Mouse (Mus musculus): ENCODE measurements at regions not wholly inside any gene's neighbourhood (a gene's known extent, or its start where the extent isn't known, plus 50 kb on each side); places are given as distances from the start of the nearest gene placed in this dataset.

DNA sequence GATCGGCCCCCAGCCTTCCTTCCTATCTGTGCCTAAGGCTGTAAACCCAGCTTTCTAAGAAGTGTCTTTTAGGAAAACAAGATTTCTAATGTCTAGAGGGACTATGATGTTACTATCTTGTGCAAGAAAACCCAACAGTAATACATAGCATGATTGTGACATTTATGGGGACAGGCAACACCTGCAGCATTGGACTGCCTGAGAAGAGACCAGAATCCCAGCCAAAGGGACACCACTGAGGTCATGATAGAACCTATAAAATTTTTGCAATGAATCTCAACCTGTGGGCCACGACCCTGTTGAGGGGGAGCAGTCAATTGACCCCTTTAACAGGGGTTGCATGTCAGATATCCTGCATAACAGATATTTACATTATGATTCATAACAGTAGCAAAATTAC is 208.1 kb upstream of the Daam1 start:
- DNase-seq (ENCODE audit: low read depth, low spot score), result no peak

DNA sequence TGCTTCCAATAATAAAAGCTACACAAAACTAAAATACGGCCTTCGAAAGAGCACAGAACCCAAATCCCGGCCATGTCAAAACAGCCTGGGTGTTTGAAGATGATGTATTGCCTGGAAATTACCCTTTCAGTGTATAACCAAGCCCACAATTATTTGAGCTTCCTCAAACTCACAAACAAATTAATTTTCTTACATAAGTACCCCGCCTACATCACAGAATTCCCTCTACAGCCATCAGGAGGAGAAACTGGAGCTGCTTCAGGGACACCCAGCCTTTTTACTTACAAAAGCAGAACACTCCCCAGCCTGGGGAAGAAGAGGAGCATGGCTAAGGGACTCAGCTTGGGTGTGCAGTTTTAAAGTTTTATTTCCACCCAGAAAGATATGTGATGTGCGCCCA is 207.6 kb upstream of the Daam1 start:
- no peak for DNase-seq (ENCODE audit: low read depth, low spot score)

DNA sequence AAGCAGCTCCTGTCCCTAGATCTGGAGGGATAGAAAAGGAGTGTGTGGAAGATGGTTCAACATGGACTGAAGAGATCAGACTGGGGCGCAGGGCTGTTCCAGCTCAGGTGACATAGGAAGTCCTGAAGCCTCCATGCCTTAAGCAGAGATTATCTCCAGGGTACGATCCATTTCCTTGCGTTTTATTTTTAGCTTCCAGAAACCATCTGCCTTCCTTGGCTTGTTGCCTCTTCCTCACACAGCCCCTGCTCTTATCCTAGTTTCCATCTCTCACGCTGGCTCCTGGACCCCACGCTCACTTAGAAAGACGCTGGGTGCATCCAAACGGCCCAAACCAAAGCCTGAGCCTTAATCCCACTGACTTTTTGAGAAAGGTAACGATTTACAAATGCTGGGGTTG is 206.8 kb upstream of the Daam1 start:
- DNase-seq (ENCODE audit: low read depth, low spot score), result no peak

DNA sequence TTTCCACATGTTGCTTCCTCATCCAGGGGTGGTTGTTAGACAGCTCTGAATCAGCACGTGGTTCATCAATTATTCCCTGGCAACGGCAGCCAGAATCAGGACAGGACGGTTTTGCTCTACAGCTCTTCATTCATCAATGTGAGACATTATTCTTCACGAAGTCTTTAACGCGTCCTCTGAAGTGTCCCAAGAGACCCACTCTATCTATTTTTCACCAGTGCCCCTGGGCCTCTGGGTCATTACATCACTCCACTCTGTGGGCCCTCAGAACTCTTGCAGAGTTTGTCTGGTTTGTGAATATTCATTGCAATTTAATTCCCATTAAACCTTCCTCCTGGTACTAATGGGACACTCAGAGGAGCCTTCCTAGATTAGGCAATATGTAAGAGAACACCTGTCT is 206.2 kb upstream of the Daam1 start:
- no peak for DNase-seq (ENCODE audit: low read depth, low spot score)

DNA sequence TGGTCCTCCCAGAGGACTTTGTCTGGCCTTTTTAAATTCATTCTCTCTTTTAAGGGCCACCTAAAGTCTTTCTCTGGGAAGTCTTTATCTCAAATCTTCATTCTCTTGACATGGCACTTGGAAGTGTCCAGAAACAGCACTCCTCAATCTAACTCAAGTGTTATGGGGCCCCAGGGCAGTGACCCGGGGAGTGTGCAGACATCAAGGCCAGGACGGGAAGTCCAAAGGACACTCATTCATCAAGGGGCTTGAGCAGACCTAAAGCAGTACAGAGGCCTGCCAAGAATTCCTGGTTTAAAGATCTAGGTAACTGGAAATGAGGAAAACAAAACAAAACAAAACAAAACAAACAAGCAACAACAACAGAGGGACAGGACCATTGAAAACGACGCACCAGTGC is 205.8 kb upstream of the Daam1 start:
- no peak for DNase-seq (ENCODE audit: low read depth, low spot score)

DNA sequence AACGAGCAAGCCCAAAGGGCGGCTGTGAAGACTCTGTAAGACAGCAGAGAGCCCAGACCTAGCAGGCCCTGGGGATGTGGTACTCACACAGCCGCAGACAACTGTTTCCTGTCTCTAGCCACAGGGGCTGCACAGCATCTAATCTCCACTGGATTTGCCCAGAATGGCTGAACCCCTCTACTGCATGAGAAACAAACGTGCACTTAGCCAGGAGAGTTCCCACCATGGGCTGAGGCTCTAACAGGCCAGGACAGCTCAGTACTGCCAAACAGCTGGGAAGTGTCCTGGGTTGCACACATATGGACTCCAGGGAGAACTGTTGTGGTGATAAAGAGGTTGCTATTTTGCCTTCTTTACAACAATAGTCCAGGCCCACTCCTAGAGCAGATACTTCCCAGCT is 204.1 kb upstream of the Daam1 start:
- no peak for DNase-seq (ENCODE audit: low read depth, low spot score)

DNA sequence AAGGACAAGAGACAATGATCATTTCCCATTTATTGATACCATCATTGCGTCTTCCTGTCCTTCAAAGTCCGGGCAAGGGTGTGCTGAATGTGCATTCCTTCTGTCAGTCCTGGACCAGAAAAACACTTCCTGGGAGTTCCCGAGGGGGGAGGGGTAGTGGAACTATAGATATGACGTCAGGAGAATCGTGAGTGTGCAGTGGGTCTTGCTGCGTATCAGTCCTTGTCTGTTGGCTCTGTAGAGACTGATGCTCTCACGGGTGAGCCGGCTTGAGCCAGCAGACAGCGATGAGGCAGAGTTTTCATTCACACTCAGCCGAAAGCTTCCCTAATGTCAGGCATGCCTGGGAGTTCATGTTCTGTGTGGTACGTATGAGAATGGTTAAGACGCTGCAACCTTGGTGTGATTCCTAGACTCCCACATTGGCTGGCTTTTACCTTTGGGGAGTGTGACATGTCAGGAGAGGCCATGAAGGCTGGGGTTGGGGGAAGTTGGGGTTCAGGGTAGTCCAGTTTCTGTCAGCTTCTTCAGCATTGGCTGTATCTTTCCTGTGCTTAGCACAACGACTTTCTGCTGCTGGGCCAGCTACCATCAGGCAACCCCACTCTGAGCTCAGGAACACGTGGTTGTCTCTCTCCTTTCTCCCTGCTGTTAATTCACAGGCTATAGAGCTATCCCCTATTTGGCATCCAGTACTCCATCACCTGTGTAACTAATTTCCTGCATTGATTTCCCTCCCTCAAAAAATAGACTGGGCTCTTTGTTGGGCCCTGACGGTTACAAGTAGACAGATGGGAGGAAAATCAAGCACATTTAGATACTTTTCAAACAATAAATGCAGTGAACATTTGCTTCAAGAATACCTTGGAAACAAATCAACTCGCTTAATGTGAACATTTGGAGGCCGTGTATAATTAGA is 203.2 kb upstream of the Daam1 start:
- DNase-seq (ENCODE audit: low read depth, low spot score), result no peak

DNA sequence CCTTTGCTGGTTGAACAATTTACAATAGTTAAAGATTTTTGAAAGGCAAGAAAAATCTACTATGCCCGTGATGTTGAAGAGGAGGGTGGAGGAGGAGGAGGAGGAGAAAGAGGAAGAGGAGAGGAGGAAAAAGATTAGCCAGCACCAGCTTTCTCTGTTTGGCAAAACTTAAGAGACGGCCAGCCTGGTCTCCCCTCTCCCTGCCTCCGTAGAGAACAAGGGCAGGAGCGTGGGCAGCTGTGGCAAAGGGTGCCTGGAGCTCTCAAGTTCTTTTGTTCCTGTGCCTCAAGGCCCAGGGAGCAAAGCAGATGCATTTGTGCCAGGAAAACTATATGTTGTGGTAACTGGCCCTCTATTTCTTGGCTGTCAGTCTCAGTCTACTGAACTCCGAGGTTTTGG is 202.5 kb upstream of the Daam1 start:
- no peak for DNase-seq (ENCODE audit: low read depth, low spot score)

DNA sequence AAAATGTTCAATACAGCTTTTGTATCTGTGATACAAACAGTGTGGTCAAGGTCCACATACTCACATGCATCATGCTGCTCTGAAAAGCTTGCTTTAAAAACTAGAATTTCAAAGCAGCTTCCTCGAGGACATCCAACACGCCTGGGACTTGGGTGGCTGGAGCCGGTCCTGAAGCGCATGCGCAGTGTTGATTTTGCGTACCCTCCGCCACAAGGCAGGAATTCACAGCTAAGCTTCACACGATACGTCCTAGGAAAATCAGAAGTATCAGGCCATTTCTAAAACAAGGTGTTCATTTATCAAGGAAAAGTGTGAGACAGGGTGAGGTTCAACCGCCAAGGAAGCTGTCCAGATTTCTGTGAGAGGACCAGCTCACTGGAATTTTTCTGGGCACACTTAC is 202.1 kb upstream of the Daam1 start:
- DNase-seq (ENCODE audit: low read depth, low spot score), result no peak

DNA sequence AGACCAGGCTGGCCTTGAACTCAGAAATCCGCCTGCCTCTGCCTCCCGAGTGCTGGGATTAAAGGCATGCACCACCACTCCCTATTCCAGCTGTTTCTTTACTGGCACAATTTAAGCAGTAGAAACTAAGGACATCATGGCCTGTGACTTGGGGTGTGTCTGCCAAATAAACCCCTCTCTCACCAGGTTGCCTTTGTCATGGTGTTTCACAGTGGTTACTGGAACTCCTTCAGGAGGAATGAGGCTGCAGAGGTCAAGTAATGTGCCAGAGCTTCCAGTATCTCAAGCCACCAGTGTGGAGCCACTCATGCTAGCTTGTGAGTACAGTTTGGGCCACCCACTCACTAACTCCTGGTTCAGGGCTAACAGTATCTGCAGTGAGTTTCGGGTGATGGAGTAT is 200.5 kb upstream of the Daam1 start:
- DNase-seq (ENCODE audit: low read depth, low spot score), result peak; percentile 85

DNA sequence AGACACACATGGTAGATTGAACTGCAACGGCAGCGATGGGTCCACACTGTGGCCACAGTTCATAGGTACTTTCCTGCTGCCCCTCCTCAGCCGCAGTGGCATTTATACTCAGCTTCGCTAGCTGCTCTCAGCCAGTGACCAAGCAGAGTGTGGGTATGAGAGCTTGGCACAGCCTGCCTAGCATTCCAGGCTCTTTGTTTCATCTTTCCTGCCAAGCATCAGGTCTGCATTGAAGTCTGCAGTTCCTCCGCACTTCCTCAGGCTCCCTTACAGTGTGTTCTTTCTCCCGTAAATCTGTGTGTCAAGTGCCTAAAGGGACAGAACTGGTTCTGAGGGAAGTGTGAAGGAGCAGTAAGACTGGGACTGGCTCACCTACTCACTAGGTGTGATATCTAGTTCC is 194.6 kb upstream of the Daam1 start:
- no peak for DNase-seq (ENCODE audit: low read depth, low spot score)

DNA sequence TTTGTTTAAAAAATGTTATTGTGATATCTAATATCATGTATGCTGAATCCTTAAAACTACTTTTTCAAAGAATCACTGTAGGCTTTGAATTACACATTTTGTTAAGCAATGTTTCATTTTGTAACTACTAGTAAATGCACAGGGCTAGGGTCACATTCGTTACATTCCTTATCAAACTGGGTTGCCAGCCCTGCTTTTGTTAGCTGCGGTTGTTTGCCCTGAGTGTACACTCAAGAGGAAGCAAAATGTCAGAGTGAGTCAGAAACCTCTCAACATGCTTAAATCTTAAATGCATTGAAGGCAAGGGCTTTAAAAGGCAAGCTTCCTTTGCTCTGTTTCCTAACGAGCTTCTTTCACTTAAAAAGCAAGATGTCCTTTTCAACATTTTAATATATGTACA is 193.6 kb upstream of the Daam1 start:
- no peak for DNase-seq (ENCODE audit: low read depth, low spot score)

DNA sequence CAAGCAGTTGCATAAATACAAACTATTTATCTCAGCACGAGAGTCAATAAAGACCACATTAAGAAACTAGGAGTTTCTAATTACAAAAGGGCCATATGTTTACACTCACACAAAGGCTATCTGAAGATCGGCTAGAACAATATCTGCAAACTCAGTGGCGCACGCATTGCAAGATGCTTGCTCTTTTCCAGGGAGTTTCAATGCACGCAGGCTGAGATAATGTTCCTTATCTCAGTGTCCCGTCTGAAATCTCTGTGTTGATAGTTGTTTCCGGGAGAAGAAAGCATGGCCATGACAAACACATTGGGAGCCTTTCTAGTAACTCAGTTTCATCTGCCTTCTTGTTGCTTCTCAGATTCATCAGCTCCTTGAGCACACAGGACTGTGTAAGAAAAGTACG is 192.6 kb upstream of the Daam1 start:
- DNase-seq (ENCODE audit: low read depth, low spot score), result no peak

DNA sequence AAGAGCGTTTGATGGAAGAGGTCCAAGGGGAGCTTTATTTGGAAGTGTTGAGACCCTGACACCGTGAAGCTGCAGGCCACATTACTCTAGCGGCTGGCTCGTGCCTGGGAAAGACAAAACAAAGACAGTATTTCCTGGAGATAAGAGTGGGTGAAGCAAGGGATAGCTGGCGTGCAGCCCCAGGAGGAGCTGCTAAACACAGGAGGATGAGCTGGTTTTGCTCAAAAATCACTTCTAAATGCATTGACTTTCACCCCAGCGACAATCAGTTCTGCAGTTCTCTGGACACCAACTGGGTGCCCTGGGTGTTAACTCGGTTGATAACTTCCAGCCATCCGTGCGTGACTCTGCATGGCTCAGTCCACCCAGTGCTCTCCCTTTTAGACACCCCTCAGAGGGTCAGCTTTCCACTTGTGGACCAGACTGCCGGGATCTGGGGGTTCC is 190.8 kb upstream of the Daam1 start:
- DNase-seq (ENCODE audit: low read depth, low spot score), result no peak

DNA sequence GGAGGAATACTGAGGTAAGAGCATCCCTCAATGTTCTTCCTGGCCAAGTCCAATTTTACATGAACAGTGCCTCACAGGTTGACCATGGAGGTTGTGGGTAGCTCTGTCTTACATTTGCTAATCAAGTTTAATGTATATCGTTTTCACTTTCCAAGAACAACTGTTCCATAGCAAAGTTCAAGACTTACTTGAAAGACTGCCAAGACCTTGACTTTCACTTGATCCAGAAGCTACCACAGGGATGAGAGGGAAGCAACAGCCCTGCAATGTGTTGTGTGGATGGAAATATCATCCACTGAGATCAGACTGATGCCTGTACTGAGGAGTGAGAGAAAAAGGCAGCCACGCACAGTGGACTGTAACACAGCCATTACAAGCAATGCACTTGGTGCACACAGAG is 189.4 kb upstream of the Daam1 start:
- no peak for DNase-seq (ENCODE audit: low read depth, low spot score)

DNA sequence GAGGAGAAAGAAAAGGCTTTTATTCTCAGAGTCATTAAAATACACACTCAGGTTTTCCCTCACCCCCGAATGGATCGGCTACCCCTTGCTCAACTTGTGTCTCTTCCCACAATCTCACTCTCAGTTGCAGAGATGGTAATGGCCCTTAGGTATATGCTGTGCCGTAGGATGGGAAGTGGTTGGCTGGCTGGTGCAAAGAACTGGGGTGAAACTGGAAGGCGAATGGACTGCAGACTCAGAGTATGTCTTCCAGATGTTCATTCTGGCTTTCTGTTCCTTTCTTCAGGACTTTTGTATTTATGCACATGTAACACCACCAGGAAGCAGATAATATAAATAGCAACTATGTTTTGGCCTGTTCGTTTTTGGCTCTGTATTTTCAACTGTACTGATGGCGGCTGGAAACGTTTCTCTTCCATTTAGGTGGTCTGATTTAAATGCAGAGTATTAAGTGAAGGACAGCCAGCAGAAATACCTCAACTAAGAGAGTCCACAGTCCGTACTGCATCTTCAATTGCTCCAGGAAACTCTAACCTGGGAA is 188.0 kb upstream of the Daam1 start:
- no peak for DNase-seq (ENCODE audit: low read depth, low spot score)

DNA sequence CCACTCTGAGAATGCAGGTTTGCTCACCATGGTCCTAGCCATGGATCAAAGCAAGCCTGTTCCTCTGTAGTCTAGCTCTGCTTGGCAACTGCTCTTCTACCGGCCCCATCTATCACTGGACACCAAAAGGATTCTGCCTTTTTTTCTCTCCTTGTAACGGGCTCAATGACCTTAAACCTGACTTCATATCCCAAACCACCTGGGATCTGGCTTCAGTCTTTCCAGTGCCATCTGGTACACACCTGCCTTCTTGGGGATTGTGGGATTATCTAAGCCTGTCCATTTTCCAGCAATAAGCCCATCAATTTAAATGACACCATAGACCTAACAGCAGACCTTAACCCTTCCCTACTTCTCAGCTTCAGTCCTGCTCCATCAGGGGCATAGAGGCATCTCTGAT is 179.6 kb upstream of the Daam1 start:
- no peak for DNase-seq (ENCODE audit: low read depth, low spot score)

DNA sequence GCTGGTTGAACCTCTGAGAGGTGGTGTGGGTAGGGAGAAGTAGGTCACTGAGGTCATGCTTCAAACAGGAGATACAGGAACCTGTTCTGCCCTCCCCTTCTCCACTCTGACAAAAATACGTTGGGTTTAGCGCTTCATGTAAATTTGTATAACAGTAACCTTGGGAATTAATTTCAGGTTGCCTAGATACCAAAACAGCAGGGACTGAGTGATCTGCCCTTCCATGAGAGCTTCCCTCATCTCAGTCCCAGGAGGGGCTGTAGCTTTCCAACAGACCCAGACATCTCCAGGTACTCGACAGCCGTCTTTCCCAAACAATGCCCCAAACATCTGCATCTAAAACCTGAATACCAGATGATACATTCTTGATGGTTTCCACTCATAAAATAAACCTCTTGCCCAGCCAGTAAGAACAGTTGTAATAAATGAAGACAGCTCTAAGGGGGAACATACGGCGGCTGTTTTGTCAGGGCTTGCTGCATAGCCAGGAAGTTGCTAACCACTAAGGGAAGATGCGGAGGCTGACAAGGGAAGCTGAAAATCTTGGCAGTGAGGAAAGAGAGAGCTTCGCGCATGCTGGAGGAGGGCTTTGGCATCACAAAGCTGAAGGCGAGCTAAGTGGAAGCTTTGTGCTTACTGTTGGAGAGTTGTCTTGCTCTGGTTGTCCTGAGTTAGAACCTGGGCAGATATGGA is 137.4 kb upstream of the Daam1 start:
- DNase-seq (ENCODE audit: low read depth, low spot score), result no peak

DNA sequence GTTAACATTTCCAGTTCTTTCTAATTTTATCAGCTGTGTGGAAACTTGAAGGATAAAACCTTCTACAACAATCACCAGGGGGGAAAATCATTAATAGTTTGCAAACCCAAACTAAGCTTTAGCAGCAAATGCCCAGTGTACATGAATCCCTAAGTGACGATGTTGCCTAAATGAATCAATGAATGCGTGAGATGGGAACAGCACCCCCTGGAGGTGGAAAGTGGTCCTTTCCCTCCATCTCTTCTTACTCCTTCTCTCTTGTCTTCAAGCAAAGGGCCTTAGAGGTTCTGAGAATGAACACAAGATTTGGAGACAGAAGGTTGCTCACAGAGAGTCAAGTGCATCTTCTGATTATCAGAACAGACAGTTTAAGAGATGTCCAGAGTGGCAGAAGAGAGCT is 129.1 kb upstream of the Daam1 start:
- DNase-seq (ENCODE audit: low read depth, low spot score), result peak; percentile 38

DNA sequence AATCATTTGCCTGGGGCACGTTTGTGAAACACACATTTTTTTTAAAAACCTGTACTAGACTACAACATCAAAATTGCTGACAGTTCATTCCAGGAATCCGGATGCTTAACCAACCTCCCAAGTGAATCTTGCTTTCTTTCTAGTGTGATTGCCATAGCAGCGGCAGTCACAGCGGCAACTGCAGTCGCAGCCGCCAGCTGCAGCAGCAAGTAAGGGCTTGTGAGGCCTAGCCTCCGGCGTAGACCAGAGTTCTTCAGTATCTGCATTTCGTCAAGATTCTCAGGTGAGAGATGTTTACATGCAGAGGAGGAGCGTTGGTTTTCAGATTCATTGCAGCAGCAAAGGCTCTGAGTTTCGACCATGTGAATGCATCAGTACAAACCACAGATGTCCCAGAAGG is 128.7 kb upstream of the Daam1 start:
- DNase-seq (ENCODE audit: low read depth, low spot score), result no peak

DNA sequence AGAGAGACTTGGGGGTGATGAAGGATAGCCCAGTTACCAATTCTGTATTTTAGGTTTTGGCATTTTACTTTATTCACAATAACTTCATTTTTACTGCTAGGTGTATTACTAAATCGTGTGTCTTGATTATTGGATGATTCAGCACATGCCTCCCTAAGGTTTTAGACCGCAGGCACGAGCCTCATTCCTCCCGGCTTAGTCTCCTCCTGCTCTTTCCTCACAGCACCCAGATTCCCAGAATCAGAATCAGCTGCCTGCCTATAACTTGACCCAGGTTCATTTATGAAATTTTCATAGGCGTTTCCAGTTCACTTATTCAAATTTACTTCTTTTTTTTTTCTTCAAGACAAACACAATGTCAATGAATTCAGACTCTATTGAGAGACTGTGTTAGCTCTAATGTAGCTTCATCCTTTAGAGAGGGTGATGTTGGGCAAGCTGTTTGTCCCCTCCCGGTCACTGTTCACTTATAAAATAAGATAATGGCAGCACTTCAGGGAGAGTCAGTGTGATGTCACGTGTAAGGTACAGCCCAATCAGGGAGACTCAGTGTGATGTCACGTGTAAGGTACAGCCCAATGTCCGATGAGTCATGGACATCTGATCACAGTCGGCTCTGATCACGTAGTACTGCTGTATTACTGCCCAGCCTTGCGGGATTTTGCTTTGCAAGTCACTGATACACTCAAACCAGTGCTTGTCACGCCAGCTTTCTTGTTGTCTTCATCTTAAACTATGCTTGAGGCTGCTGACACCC is 127.6 kb upstream of the Daam1 start:
- no peak for DNase-seq (ENCODE audit: low read depth, low spot score)

DNA sequence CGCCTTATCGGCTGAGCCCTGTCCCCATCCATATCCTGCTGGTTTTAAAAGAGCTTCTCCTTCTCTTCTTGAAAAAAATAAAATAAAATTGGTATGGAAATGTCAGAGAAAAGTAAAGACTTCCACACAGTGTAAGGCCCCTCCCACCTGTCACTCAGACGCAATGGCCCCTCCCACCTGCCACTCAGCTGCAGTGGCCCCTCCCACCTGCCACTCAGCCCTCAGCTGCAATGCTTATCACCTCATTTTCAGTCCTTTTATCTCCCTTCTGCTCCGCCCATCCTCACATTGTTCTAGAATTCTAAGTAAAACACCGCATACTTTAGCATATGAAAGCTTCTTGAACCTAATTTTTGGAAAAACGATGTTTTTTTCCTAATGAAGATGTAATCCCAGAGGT is 126.4 kb upstream of the Daam1 start:
- peak; percentile 55 for DNase-seq (ENCODE audit: low read depth, low spot score)
